Mouse (Mus musculus): ENCODE measurements around the gene Cstb. TPM values are rescaled to one million over a fixed set of nuclear protein-coding genes. Genes with fewer than 3 reads are reported as not detected.

Cstb gene
- 10 to 100 TPM; 33.8 to 37.4 TPM for total RNA-seq (2021)

DNA sequence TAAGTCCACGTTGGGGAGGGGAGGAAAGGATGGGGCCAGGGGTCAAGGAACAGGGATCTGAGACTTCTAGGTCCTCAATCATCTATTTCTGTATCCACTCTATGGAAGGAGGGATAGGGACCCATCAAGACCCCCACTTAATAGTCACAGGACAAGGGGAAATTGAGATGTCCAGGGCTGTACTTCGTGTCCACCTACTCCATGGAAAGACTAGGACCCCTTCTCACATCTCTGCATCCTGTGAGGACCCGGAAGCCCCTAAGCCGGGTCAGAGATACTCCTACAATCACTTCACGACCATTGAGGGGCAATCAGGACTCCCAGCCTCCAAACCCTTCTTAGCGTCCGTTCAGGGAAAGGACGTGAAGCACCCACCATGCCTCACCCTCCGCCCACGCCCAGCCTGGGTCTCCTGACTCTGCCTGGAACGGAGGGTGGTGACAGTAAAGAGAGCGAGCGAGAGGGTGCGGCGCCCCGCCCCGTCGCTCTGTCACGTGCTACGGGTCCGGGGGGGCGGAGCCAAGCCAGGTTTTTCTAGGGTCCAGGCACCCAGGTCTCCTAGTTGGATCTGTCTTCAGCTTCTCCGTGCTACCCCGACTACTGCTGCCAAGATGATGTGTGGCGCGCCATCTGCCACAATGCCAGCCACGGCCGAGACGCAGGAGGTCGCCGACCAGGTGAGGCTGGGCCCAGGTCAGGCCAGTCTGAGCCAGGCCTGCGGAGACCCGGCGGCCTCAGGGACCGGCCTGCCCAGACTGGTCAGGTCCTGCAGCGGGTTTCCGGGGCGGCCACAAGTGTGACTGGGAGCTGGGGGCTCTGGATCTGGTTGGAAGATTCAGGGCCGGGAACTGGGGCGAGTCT lies at the start of gene Cstb:
Gene Cstb, plus strand, starts transcription at position 489 of the 861 bp plus-strand sequence.
- DNase-seq (ENCODE audit: extremely low spot score in 1 of 2, low spot score in 2 of 2): peak; percentile 71 to 92
- intact Hi-C loops (cut with DNase I): no loop called here

DNA sequence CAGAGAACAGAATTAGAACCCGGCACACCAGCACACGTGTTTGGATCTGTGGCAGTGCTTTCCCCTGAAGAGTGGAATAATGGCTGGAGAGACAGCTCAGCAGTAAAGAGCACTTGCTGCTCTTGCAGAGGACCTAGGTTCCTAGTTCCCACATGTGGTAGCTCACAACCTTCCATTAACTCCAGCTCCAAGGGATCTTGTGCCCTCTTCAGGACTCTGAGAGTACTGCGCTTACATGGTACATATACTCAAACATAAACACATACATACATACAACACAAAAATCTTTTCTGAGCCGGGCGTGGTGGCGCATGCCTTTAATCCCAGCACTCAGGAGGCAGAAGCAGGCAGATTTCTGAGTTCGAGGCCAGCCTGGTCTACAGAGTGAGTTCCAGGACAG lies 47.0 kb upstream of the Cstb start:
- intact Hi-C loops (cut with DNase I): no loop called here
- DNase-seq (ENCODE audit: extremely low spot score in 1 of 2, low spot score in 2 of 2): no peak

DNA sequence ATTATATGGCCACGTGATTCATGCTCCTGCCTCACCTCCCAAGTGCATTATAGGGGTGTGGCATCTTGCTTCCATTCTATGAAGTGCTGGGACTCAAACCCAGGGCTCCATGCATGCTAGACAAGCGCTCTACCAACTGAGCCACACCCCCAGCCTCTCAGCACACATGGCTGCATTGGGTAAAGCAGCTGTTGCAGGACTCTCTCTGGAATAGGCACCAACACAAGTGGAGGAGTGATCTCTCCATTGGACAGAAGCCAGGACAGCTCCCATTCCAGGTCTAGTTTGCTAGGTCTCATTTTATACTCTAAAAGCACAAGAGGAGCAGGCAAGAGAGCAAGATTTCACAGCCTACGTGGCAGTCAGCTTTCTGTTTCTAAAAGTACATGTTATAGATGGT lies 41.9 kb upstream of the Cstb start:
- no peak for DNase-seq (ENCODE audit: extremely low spot score in 1 of 2, low spot score in 2 of 2)
- intact Hi-C loops (cut with DNase I): no loop called here

DNA sequence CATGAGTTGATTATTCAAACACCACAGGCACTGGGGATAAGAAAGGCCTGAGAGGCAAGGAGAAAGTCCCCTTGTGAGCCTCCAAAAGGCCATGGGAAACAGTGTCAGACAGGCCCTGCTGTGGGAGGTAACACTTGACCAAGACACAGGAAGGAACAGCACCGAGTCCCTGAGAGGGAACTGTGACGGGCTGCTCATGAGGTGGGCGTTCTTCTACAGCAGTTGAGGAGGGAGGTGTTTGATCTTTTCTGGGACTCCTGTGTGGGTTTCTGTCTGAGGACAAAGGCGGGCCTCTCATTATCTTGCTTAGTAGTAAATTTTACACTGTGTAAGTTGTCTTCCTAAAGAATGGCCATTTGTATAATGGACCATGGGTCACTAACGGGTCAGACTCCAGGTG lies 39.9 kb upstream of the Cstb start:
- DNase-seq (ENCODE audit: extremely low spot score in 1 of 2, low spot score in 2 of 2): no peak

DNA sequence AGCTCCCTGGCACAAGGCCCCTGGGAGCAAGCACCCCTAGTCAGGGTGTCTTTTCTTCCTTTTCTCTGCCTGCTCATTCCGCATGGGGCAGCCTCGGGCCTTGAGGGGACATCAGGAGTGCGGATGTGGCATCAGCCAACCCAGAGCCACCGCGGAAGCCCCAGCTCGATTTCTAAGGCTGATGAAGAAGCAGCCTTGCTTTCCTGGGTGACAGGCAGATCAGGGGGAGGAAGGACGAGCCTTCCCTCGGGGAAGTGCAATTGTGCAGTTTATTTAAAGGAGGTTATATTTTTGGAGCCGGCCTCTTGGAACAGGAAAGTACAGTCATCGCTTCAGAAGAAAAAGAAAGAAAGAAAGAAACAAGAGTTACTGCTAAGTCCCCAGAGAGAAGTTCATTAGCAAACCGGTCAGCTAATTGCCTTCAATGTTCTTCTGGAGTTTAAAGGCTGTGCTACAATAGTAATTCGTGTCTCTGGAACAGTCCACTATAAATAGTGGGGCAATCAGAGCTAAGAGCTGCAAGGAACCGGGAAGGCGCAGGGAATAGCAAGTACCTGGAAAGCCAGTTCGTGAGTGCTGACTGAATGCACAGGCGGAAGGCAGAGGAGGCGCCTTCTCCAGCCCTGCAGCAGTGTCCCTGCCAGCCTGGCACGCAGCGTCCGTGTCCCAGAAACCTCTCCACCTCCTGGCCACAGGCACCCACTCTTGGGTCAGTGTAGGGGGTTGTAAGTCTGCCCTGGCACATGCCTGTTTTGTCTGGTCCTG lies 37.1 kb upstream of the Cstb start:
- peak; percentile 61 to 62 for DNase-seq (ENCODE audit: extremely low spot score in 1 of 2, low spot score in 2 of 2)
- intact Hi-C loops (cut with DNase I): no loop called here

More for the DNA sequence above, 39.9 kb upstream of the Cstb start:
- intact Hi-C loops (cut with DNase I): no loop called here

DNA sequence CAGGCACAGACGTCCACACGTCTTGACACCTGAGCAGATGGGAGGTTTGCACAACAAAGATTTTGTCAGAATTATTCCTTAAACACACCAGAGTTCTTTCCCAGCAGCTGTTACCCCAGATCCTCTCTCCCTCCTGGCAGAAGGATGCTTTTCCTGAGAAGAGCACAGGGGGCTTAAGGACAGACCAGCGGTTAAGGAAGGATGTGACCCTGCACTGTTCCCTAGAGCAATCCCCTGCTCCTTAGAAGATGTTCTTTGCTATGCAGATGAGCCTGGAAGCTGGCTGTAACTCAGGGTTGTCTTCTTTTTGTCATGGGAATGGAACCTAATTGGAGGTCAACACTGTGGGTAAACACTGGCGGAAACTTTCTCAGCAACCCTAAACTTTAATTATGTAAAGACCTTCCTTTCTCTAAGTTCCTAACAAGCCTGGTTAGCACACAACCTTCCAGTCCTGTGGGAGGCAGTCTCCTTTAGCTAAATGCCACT lies 34.4 kb upstream of the Cstb start:
- no peak for DNase-seq (ENCODE audit: extremely low spot score in 1 of 2, low spot score in 2 of 2)
- intact Hi-C loops (cut with DNase I): loop anchor here (5.0 kb wide), 2 partner anchors 39 to 114 kb away; partner anchors contain the start of gene Agpat3

DNA sequence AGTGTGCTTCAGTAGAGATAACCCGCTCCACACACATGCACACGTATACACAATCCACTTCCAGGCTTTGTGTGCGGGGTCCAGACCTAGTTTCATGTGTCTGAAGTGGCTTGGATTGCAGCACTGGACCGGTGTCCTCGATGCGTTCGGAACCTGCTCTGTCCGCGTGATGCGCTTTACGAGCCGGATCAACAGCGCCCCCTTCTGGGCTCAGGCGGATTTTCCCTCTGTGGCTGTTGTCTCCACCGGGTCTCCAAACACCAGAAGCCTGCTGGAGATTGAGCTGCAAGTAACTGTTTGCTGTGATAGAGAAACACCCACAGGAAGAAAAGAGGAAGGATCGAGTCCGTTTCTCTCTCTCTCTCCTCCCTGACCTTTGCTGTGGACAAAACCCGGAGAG lies 33.4 kb upstream of the Cstb start:
- intact Hi-C loops (cut with DNase I): loop anchor here (5.0 kb wide), 2 partner anchors 40 to 115 kb away; partner anchors contain the start of gene Agpat3
- DNase-seq (ENCODE audit: extremely low spot score in 1 of 2, low spot score in 2 of 2): peak; percentile 79 to 86

DNA sequence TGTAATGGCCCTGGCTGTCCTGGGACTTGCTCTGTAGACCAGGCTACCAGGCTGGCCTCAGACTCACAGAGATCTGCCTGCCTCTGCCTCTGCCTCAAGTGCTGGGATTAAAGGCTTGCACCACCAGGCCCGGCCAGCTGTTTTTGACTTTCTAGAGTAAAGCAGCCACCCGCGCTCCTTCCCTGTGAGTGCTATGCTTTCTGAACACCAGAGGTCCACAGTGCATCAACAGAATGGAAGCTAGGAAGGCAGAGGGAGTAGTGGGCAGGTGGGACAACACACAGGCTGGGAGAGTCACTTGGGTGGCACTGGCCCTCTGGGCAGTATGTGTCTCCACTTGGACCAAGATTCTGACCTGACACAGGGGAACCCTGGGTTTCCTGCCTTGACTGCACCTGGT lies 30.1 kb upstream of the Cstb start:
- intact Hi-C loops (cut with DNase I): no loop called here

DNA sequence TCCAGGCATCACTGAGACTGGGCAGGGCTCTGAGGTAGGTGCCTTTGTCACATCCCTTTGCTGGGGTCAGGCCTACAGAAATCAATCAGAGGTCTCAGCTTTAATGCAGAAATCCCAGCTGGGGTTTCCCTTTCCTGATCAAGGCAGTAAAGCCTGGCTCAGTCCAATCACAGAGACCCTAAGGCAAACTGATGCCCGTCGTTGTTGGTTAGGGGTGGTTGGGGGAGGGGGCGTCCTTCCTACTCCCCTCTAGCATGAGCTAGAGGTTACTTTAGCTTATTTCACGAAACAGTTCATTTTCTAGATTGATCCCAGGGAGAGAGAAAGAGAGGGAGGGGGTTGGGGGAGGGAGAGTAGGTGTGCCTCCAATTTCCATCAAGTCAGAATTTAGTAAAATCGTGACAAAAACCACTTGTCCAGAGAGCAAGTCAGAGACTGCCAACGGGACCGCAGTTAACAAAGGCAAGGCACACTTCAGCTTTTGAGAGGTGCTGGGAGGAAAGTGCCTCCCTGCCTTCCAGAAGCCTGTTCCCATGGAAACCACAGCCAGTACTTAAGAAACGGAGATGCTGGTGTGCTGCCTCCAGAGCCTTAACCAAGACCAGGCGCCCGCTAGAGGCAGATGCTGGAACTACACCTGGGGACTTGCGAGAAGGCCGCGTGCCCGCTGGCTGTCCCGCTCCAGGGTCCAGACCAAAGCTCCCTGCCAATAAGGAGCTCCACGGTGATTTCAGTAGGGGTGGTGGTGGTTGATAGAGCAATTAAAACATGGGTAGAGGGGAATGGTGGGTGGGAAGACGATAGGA lies 29.4 kb upstream of the Cstb start:
- DNase-seq (ENCODE audit: extremely low spot score in 1 of 2, low spot score in 2 of 2): peak; percentile 95
- intact Hi-C loops (cut with DNase I): no loop called here

More for the DNA sequence above, 30.1 kb upstream of the Cstb start:
- DNase-seq (ENCODE audit: extremely low spot score in 1 of 2, low spot score in 2 of 2): no peak

DNA sequence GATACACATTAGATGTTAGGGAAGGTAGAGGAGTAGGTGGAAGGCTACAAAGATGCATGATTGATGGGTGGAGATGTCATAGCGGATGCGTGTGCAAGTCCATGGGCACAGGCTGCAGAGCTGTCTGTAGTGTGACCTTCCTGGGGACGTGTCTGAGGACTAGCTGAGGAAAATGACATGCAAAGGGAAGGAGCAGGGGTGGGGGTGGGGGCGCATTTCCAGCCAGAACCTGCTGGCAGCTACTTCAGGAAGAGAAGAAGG lies 28.9 kb upstream of the Cstb start:
- intact Hi-C loops (cut with DNase I): no loop called here

DNA sequence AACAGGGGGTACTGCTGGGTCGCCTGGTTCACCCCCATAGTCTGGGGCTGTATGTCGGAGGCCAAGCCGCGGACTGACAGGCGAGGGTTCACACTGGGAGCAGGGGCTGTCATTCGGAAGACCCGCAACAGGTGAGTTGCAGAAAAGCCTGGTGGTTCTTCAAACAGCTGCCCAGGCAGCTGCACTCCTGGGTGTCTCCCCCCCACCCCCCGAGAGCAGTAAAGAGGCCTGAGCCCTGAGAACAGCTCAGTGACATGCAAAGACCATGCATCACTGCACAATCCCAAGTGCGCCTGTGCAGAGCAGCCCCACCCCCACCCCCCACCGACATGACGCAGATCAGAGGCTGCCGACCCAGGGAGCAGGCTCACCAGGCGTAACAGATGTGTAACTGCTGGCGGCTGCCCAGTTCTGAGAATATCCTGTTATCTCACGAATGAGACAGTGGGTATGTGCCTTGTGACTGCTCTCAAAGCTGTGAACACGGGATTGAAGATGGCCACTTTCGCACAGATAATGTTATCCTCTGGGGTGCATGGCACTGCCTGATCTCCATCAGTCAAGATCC lies 26.3 kb upstream of the Cstb start:
- intact Hi-C loops (cut with DNase I): no loop called here

More for the DNA sequence above, 28.9 kb upstream of the Cstb start:
- no peak for DNase-seq (ENCODE audit: extremely low spot score in 1 of 2, low spot score in 2 of 2)

DNA sequence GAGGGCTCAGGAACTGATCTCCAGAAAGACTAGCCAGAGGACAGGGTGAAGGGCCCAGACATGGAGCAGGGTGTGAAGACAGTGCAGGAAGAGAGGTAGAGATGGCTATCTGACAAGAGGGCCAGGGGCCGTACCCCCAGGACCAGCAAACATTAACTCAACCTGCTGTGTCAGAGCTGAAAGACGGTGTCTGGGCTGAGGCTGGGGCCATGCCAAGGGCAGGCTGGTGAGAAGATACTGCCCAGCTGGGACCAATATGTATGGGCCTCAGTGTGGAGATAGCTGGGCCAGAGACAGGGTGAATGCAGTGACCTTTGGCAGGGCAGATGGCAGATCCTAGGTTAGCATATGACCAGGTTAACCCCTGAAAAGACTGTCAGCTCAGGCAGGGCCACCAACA lies 24.3 kb upstream of the Cstb start:
- intact Hi-C loops (cut with DNase I): loop anchor here (5.0 kb wide), 1 partner anchor 209 kb away; no protein-coding TSS in a partner anchor
- DNase-seq (ENCODE audit: extremely low spot score in 1 of 2, low spot score in 2 of 2): no peak

More for the DNA sequence above, 26.3 kb upstream of the Cstb start:
- DNase-seq (ENCODE audit: extremely low spot score in 1 of 2, low spot score in 2 of 2): peak in 1 of 2 experiments; percentile 79

DNA sequence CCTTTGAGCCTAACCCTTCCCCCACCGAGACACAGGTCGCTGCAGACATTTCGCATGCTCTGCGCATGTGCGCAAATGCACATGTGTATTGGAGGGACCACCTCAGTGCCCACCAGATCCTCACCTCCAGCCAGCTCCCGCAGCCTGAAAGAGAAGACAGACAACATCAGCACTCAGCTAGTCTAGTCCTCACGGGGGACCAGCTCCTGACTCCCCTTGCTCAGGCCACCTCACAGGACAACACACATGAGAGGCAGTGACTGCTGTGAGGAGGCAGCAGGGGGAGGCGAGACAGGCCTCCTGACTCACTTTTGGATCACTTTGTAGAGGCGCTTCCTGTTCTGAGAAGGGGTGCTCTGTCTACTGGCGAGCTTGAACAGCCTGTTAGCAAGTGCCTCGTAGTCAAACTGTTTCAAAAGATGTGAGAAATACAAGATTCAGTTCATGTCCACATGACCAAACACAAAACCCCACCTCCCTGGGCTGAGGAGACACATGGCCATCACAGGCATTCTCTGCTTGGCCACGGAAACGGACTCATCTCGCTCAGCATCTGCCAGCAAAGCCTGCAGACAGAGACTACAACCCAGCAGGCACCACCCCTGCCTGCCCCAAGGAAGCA lies 23.1 kb upstream of the Cstb start:
- intact Hi-C loops (cut with DNase I): loop anchor here (5.0 kb wide), 1 partner anchor 210 kb away; no protein-coding TSS in a partner anchor
- no peak for DNase-seq (ENCODE audit: extremely low spot score in 1 of 2, low spot score in 2 of 2)

DNA sequence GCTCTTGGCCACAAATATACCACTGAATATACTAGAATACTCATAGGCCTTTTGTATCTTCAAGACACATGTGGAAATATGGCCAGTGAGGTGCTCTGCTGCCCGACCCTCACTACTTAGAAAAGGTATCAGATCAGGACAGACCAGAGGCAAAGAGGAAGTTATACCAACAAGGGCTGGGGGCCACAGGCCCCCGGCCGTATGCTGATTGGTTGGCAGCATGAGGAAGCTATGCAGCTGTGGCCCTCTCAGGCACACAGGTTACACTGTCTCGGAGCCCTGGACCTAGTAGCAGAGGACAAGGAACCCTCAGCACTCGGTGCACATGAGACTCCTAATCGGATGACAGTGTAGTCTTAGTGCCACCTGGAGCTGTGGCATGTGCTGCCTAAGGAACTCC lies 19.3 kb upstream of the Cstb start:
- no peak for DNase-seq (ENCODE audit: extremely low spot score in 1 of 2, low spot score in 2 of 2)

DNA sequence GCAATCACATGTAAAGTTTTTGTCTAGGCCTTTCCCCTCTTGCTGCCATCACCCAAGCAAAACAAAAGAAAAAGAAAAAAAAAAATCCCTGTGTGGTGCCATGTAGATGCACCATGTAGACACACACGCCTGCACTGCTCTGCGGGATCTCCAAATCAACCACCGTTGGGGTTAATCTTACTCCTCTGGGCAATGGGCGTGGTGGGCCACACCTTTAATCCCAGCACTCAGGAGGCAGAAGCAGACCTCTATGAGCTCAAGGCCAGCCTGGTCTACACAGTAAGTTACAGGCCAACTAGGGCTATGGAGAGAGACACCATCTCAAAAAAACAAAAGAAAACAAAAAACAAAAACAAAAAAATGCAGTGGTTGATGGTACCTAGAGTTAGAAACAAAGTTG lies 18.3 kb upstream of the Cstb start:
- no peak for DNase-seq (ENCODE audit: extremely low spot score in 1 of 2, low spot score in 2 of 2)
- intact Hi-C loops (cut with DNase I): no loop called here

More for the DNA sequence above, 19.3 kb upstream of the Cstb start:
- intact Hi-C loops (cut with DNase I): no loop called here

DNA sequence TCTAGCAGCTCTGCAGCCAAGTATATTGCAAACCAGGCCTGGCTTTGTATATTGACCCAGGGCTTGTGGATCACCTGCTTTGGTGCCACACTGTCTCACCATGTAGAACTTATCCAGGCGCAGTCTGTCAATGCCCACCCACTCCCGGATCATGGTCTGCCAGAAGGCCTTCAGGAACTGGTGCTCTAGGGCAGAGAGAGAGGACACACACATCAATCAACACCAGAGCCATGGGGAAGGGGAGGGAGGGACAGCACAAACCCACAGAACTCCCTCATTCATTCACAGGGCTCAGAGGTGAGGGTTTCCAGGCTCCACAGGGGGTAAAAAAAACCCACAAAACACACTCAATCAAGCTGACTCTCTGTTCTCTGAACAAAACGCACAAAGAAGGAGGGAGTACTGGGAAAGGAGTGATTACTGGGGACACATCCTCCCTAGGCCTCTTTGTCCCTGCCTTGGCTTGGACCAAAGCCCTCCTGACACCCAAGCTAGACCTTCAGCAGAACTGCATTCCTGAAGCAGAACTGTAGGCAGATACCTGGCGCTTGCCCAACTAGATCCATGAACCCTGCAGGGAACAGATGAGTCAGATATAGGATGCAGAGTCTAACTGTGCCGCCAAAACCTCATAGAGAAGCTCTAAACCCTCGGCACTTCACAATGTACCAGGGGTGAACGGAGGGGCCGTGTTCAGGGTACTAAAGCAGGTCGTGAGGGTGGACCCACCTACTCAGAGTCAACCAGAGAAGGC lies 16.3 kb upstream of the Cstb start:
- intact Hi-C loops (cut with DNase I): no loop called here
- DNase-seq (ENCODE audit: extremely low spot score in 1 of 2, low spot score in 2 of 2): peak in 1 of 2 experiments; percentile 41

DNA sequence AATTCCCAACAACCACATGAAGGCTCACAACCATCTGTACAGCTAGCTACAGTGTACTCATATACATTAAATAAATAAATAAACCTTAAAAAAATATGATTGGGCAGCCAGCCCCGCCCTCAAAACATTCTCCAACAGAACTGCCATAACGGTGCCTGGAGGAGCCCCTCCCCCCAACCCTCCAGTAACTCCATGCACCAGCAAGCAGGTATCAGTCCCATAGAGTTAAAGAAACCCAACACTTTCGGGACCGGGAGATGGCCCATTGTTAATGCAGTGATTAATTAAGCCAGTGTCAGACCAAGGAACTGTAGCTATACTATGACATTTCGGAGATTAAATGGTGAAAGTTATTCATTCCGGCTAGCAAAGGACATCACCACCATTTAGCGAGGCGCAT lies 13.6 kb upstream of the Cstb start:
- intact Hi-C loops (cut with DNase I): no loop called here
- peak in 1 of 2 experiments; percentile 50 for DNase-seq (ENCODE audit: extremely low spot score in 1 of 2, low spot score in 2 of 2)
